Mouse (Mus musculus) urinary bladder, postnatal 4 days (tissue): ENCODE results near the gene Tnfrsf1a.

Experiments
- DNase-seq, 2 experiments: peaks; one replicate each; pipeline ENCODE4 v3.0.0; 2021 to 2022; ENCODE audit warnings: low spot score in 2 of 2

Tnfrsf1a gene

GRCm38 (mm10) chr6:125323547-125323946 is 25.6 kb upstream of the Tnfrsf1a start:
- no peak for DNase-seq

GRCm38 (mm10) chr6:125325337-125325736 is 23.8 kb upstream of the Tnfrsf1a start:
- DNase-seq = no peak

- DNase-seq = no peak
Measured at GRCm38 (mm10) chr6:125328243-125328642, 20.9 kb upstream of the Tnfrsf1a start.

GRCm38 (mm10) chr6:125330626-125331326 is 18.4 kb upstream of the Tnfrsf1a start:
- peak; percentile 86 to 92 for DNase-seq

- DNase-seq = no peak
Measured at GRCm38 (mm10) chr6:125333112-125333899, 15.9 kb upstream of the Tnfrsf1a start.

- DNase-seq = no peak
Measured at GRCm38 (mm10) chr6:125334356-125334755, 14.8 kb upstream of the Tnfrsf1a start.

GRCm38 (mm10) chr6:125338791-125339660 is 10.1 kb upstream of the Tnfrsf1a start:
- DNase-seq = no peak

GRCm38 (mm10) chr6:125340244-125340643 is 8.9 kb upstream of the Tnfrsf1a start:
- no peak for DNase-seq

- DNase-seq = no peak
Measured at GRCm38 (mm10) chr6:125342198-125342597, 7.0 kb upstream of the Tnfrsf1a start.

GRCm38 (mm10) chr6:125344084-125344483 is 5.1 kb upstream of the Tnfrsf1a start:
- no peak for DNase-seq

GRCm38 (mm10) chr6:125344866-125345265 is 4.3 kb upstream of the Tnfrsf1a start:
- no peak for DNase-seq

GRCm38 (mm10) chr6:125345625-125346024 is 3.5 kb upstream of the Tnfrsf1a start:
- DNase-seq = no peak

GRCm38 (mm10) chr6:125346029-125346428 is 3.1 kb upstream of the Tnfrsf1a start:
- DNase-seq = no peak

GRCm38 (mm10) chr6:125349575-125350230 is 541 bp downstream of the Tnfrsf1a start:
- peak in 1 of 2 experiments; percentile 61 for DNase-seq

- DNase-seq = peak in 1 of 2 experiments; percentile 51
Measured at GRCm38 (mm10) chr6:125350231-125350994, 1.3 kb downstream of the Tnfrsf1a start.

GRCm38 (mm10) chr6:125350995-125351324 is 1.8 kb downstream of the Tnfrsf1a start:
- no peak for DNase-seq

- no peak for DNase-seq
Measured at GRCm38 (mm10) chr6:125351368-125352045, 2.3 kb downstream of the Tnfrsf1a start.

GRCm38 (mm10) chr6:125352046-125352384 is 2.9 kb downstream of the Tnfrsf1a start:
- no peak for DNase-seq

GRCm38 (mm10) chr6:125352811-125353210 is 3.6 kb downstream of the Tnfrsf1a start:
- DNase-seq = no peak

- DNase-seq = no peak
Measured at GRCm38 (mm10) chr6:125353221-125353620, 4.1 kb downstream of the Tnfrsf1a start.
